Mouse (Mus musculus): ENCODE measurements around the gene Saa3.

DNA sequence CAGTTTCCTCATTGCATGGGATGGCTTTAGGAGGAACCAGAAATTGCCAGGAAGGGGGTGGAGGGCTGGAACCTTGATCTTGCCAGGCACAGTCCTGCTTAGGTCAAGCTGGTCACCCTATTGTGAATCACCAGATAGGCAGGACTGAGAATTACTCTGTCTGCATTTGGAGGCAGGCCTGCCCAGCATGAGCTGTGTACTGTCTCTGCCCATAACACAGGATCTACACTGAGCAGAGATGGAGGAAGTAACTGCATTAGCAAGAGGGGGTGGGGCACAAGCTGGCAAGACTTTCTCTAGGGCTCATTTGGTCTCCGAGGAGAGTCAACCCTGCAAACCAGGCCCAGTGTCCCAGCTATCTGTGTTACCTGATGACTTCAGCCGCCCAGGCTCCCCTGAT lies 19.5 kb upstream of the Saa3 start:
- TF ChIP-seq CTCF (IDR thresholded peaks at IDR 0.05; ENCODE audit: low read depth, low read length): no peak
- no peak for TF ChIP-seq POLR2AphosphoS5 (IDR thresholded peaks at IDR 0.05; ENCODE audit: insufficient replicate concordance, low read depth, low read length)
- no peak for TF ChIP-seq GATA2 (IDR thresholded peaks at IDR 0.05; ENCODE audit: borderline replicate concordance, low read depth, low read length)

Data from G1E (cell line).